Mouse (Mus musculus) olfactory bulb, adult 2 months (tissue): ENCODE results near the gene Rbfox3.

Experiments
- CTCF ChIP-seq: fragments of 200-500 bp; IDR thresholded peaks from 2 replicates; pipeline ENCODE4 v1.5.1; 2012; ENCODE audit warnings: low read depth, mild to moderate bottlenecking, low read length, moderate library complexity; ENCODE audit not compliant: insufficient read depth
- POLR2A ChIP-seq: fragments of 200-500 bp; IDR thresholded peaks from 2 replicates; pipeline ENCODE4 v1.6.1; 2012; ENCODE audit warnings: mild to moderate bottlenecking, low read depth, low read length, moderate library complexity; ENCODE audit not compliant: insufficient read depth

DNA sequence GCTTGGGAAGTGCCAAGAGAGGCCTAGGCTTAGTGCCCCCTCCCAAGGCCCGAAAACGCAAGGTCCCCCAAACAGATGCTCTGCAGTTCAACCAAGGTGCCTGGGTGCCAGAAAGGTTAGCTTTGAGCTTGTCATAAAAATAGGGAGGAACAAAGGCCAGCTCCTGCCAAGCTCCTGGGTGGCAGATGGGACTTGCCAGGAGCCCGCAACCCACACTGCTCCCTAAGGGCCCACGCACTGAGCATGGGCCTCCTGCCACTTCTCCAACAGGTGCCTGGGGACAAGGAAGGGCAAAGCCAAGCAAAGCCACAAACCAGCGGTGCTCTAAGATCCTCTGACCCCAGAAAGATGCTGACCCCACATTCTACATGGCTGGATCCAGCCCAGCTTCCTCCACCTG lies 70.4 kb downstream of the Rbfox3 start:
- TF ChIP-seq POLR2A (no peak), CTCF (no peak)
